Mouse (Mus musculus) thymus, postnatal 4 days (tissue): ENCODE data around the gene Fam189a1.
A peak's percentile ranks its signal among the peaks of the same experiment; 100 is the strongest.

Source experiments
- DNase-seq: peaks from one replicate; pipeline ENCODE4 v3.0.0; 2021

Gene Fam189a1

GRCm38 (mm10) chr7:65156514-65156911, at the start of gene Fam189a1:
TSS of gene Fam189a1 (minus strand) at chr7:65156570.
- DNase-seq = peak; percentile 9

GRCm38 (mm10) chr7:65206021-65206420, 49.7 kb upstream of the Fam189a1 start:
- no peak for DNase-seq

- DNase-seq = no peak
Observed at GRCm38 (mm10) chr7:65202719-65203118, 46.3 kb upstream of the Fam189a1 start.

GRCm38 (mm10) chr7:65180694-65181093, 24.3 kb upstream of the Fam189a1 start:
- DNase-seq = no peak

GRCm38 (mm10) chr7:65170762-65171161, 14.4 kb upstream of the Fam189a1 start:
- no peak for DNase-seq

GRCm38 (mm10) chr7:65157031-65158025, 958 bp upstream of the Fam189a1 start:
- DNase-seq = no peak

GRCm38 (mm10) chr7:65155628-65156513, 499 bp downstream of the Fam189a1 start:
- peak; percentile 22 for DNase-seq

GRCm38 (mm10) chr7:65154576-65154975, 1.8 kb downstream of the Fam189a1 start:
- no peak for DNase-seq

- DNase-seq = no peak
Observed at GRCm38 (mm10) chr7:65153846-65154245, 2.5 kb downstream of the Fam189a1 start.

GRCm38 (mm10) chr7:65151526-65151925, 4.8 kb downstream of the Fam189a1 start:
- no peak for DNase-seq

GRCm38 (mm10) chr7:65149040-65149439, 7.3 kb downstream of the Fam189a1 start:
- no peak for DNase-seq

- DNase-seq = no peak
Observed at GRCm38 (mm10) chr7:65144881-65145280, 11.5 kb downstream of the Fam189a1 start.

GRCm38 (mm10) chr7:65141907-65142698, 14.3 kb downstream of the Fam189a1 start:
- no peak for DNase-seq

- no peak for DNase-seq
Observed at GRCm38 (mm10) chr7:65140832-65141231, 15.5 kb downstream of the Fam189a1 start.

- DNase-seq = no peak
Observed at GRCm38 (mm10) chr7:65140099-65140498, 16.3 kb downstream of the Fam189a1 start.

- DNase-seq = no peak
Observed at GRCm38 (mm10) chr7:65123766-65124165, 32.6 kb downstream of the Fam189a1 start.

GRCm38 (mm10) chr7:65116903-65117302, 39.5 kb downstream of the Fam189a1 start:
- no peak for DNase-seq

GRCm38 (mm10) chr7:65115366-65115765, 41.0 kb downstream of the Fam189a1 start:
- no peak for DNase-seq

- DNase-seq = no peak
Observed at GRCm38 (mm10) chr7:65111664-65112063, 44.7 kb downstream of the Fam189a1 start.

- DNase-seq = no peak
Observed at GRCm38 (mm10) chr7:65105566-65105965, 50.8 kb downstream of the Fam189a1 start.

- DNase-seq = no peak
Observed at GRCm38 (mm10) chr7:65105097-65105467, 51.3 kb downstream of the Fam189a1 start.
